Mouse (Mus musculus): ENCODE data around the gene Fras1.

The Fras1 gene

DNA sequence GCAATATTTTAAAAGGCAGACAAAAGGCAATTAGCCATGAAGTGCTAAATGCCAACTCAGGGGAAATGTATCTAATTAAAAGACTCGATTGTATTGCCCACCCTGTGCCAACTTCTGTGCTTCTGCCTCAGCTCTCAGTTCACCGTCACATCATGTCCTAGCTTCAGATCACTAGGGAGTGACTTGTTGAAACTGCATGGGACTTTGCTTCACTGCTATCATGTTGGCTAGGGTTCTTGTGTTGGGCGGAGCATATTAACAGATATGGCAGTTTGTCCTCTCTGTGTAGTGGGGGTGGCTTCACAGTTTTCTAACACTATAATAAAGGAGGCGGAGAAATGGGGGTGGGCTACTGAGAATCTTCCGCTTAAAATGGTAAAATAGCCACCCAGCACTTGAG lies 172.2 kb downstream of the Fras1 start:
- in situ Hi-C loops (cut with MboI; ENCODE audit: unreplicated experiment in 2 of 2): no loop called here

DNA sequence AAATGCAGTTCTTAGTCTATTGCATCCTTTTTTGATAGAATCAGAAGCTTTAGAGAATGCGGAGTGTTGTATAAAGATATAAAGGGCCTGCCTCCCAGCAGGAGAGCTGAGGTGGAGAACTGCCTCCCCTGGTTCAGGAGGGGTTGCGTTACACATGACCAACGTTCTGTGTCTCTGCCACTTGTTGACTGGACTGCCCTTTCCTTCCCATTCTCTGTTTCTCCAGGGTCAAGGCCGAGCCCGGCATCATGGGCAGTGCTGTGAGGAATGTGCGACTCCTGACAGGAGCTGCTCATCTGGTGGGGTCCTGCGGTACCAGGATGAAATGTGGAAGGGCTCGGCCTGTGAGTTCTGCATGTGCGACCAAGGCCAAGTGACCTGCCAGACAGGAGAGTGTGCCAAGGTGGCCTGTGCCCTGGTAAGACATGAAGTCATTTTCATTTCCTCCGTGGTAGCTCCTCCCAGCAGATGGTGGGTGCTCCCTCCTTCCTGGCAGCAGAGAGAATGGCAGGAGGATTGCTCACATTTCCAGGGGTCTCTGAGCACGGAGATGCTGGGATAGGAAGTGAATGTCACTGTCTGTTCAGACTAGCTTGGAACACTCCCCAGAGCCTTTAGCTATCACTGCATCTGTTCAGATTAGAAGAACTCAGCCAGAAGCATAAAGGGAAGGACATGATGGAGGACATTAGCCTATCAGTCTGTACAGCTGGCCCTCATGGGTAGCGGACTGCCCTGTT lies 181.4 kb downstream of the Fras1 start:
- in situ Hi-C loops (cut with MboI; ENCODE audit: unreplicated experiment in 2 of 2): no loop called here

DNA sequence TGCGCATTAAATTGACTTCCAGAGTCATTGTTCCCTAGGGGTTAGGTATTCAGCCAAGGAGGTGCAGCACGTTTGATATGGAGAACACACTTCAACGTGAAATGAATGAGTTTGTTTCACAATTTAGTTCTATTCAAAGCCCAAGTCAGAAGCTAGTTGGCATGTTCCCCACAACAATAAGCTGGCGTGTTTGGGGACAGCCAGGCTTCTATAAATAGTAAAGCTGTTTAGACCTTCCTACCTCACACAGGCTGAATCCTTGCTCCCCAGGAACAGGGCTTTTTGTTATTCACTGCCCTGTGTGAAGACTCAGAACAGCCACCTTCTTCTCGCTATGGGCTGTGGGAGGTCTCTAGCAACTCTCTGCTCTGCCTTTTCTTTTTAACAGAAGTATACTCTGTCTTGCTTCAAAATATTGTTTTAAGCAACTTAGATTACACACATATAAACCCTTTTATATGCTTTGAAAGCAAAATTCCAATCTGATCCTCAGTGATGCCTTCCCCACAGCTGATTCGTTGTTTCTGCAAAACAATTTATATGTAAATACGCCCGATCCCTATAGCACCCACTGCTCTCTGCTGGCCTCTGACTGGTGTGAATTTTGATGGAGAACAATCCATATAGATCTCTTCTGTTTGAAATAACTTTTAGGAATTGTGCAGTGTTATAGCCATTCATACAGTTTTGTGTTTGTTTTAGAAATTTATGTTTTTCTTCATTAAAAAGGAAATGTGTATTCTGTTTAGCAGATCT lies 184.5 kb downstream of the Fras1 start:
- in situ Hi-C loops (cut with MboI; ENCODE audit: unreplicated experiment in 2 of 2): no loop called here

DNA sequence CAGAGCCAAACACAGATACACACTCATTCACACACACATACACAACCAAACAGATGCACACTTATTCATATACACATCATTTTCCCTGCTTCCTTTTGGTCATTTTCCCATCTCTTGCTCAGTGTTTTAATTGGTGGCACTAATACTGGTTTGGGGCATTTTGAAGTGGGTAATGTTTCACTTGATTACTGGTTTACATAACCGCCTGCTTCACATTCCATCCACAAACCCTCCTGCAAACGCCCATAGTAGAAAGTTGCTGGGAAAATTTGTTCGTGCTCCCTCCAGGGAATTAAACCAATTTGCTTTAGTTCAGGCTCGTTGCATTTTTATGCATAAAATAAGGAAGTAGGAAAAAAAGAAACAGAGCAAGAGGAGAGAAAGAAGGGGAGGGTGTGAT lies 200.8 kb downstream of the Fras1 start:
- in situ Hi-C loops (cut with MboI; ENCODE audit: unreplicated experiment in 2 of 2): no loop called here

DNA sequence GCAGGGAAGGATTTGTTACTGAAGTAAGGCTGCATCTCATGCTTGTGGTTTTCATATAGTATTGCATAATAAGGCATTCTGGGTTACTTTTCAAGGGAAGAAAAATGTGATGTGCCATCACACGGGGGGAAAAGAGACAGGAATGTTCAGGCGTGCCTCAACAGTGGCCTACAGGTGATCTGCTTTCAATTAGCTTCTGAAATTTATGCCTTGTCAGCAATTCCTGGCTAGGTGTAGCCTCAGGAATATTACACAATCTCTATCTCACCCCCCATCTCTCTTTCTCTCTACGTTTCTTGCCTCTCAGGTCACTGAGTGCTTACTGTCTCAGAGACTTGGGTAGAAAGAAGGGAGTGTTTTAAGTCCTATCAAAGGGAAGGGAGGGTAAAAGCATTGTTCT lies 204.9 kb downstream of the Fras1 start:
- in situ Hi-C loops (cut with MboI; ENCODE audit: unreplicated experiment in 2 of 2): no loop called here

DNA sequence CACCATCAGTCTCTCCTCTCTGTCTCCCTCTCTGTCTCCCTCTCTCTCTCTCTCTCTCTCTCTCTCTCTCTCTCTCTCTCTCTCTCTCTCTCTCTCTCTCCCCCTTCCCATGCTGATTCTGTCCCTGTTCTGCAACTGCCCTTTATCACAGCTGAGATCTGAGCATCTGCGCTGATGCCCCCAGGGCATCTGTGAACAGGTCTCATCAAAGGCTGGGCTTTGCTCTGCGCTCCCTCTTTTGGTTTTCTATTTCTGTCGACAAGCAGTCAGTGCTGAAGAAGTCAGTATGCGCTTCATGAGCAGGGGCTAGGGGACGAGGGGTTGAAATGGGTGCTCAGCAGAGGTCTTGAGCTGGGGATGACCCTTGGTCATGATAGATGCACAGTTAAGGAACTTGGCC lies 206.2 kb downstream of the Fras1 start:
- in situ Hi-C loops (cut with MboI; ENCODE audit: unreplicated experiment in 2 of 2): no loop called here

DNA sequence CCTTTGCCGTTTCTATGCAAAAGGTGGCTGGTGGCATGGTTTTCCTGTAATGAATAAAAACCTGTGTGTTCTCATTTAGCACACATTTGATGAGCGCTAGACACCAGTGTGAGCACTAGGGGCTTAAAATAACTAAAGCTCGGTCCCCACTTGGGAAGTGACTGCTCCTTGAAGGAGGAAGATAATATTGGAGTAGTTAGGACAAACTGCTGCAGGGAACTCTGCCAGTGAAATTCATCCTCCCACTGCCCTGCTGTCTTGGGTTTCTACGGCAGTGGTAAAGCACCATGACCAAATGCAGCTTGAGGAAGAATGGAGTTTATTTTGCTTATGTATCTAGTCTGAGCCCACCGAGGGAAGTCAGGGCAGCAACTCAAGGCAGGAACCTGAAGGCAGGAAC lies 211.0 kb downstream of the Fras1 start:
- in situ Hi-C loops (cut with MboI; ENCODE audit: unreplicated experiment in 2 of 2): no loop called here

DNA sequence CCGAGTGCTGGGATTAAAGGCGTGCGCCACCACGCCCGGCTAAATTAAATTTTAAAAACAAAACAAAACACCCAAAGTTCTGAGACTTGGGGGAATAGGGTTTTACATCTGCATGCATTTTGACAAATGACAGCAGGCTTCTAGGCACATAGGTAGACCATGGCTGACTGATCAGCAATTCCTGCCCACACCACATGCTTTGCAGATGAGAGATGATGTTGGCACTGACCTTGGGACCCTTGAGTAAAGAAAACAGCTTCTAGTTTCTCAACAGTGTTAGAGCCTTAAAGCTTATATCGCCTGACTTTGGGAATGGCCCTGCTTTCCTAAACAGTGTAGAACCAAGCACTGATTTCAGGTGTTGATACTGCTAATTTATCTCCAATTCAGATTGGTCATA lies 216.9 kb downstream of the Fras1 start:
- in situ Hi-C loops (cut with MboI; ENCODE audit: unreplicated experiment in 2 of 2): no loop called here

DNA sequence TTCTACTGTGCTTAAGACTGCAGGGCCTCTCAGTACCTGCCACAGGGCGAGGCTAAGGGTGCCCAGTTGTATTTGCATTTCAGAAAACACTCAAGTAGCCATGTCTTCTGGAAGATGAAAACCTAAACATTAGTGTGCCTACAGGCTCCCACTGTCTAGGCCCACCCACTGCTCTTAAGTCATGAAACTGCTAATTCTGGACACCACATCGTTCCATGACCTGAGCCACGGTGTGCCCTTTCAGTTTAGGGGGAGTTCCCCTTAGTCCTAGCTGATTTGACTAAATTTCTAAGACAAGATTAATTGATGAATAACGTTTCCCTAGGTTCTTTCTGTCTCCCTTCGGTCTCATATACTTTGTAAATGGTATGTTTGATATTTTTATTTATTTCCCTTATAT lies 222.0 kb downstream of the Fras1 start:
- in situ Hi-C loops (cut with MboI; ENCODE audit: unreplicated experiment in 2 of 2): no loop called here

DNA sequence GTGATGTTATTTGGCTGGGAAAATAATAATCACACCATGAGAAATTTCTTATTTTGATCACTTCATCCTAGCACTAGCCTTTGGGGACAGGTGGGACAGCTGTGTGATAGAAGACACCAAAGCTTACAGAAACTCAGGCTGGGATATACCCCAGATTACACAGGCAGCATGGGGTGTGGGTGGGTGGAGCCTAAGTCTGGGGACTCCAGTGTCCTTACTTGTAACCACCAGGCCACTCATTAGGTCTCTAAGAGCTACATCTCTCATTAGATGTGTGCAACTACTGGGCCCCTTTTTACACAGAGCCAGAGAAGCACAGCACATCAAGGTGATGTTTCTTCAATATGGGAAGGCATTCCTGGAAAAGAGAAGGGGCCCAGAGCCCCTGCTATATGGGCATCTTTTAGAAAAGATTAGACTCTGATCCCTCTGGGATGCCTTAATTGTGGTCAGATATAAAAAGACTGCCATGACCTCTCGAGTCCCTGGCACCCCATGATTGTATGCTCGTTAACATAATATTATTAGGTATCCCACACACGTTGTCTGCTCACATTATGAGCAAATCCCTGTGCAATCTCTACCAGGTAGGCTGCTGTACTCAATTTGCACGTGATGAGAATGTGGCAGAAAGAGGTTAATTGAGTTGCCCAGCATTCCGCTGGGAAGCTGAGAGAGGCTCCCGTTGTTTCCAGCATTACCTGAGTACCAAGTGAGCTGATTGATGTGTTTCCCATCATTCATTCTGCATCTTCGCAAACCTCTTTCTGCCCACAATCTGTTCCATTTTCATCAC lies 230.4 kb downstream of the Fras1 start:
- in situ Hi-C loops (cut with MboI; ENCODE audit: unreplicated experiment in 2 of 2): no loop called here

DNA sequence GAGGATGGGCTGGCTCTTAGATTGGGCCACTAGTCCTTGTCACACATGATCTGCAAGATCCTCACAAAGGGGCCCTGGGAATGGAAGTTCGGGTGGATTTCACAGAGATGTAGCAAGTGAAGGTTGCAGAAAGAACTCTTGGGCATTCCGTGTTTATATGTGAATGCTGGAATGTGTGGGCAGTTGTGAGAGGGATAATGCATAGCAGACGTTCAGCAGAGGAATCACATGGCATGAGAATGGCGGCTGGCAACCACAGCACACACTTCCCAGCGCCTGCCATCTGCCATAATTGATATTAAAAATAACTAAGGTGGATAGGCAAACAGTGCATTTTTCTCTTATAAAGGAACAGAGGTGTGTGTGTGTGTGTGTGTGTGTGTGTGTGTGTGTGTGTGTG lies 234.3 kb downstream of the Fras1 start:
- in situ Hi-C loops (cut with MboI; ENCODE audit: unreplicated experiment in 2 of 2): no loop called here

DNA sequence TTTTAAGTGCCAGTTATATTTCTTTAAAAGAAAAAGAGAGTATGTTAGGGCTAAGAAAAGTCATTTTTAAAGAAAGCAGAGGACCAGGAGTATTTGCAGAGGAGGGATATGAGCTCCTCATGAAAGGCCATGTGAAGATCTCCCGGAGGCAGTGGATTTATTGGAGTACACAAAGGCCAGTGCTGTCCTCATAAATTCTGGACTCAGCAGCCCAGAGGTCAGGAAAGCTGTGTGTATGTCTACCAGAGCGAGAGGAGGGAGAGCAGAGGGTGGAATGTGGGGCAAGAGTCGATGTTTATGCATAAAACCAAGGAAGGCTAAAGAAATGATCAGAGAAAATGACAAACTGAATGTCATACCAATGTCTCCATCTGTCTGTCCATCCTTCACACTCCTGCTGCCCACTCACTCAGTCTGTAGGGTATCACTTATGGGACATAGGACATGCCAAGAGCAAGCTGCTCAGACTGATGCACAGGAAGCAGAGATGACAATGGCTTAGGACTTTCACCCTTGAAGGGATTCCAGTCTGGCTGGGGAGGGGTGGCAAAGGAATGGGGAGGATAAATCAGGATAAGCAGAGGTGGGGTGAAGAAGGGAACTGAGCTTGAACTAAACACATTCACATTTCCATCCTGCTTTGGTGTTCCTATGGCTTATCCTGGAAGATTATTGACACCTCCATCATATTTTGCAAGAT lies 235.0 kb downstream of the Fras1 start:
- in situ Hi-C loops (cut with MboI; ENCODE audit: unreplicated experiment in 2 of 2): no loop called here

DNA sequence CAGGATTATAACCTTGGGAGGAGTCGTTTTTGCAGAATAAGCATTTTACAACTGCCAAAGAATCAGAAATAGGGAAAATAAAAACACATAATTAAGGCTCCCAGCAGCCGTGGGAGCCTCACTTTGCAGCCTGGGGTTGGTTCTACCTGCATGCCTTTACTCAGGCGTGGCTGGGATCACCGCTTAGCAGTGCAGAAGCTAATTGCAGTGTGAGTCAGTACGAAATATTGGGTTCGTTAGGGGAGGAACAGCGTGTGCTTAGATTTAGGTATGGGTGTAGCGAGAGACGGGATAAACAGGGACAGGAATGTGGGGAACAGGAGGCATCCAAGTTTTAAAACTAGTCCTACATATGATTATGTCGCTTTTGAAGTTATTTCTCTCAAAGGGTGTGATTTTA lies 238.3 kb downstream of the Fras1 start:
- in situ Hi-C loops (cut with MboI; ENCODE audit: unreplicated experiment in 2 of 2): no loop called here

DNA sequence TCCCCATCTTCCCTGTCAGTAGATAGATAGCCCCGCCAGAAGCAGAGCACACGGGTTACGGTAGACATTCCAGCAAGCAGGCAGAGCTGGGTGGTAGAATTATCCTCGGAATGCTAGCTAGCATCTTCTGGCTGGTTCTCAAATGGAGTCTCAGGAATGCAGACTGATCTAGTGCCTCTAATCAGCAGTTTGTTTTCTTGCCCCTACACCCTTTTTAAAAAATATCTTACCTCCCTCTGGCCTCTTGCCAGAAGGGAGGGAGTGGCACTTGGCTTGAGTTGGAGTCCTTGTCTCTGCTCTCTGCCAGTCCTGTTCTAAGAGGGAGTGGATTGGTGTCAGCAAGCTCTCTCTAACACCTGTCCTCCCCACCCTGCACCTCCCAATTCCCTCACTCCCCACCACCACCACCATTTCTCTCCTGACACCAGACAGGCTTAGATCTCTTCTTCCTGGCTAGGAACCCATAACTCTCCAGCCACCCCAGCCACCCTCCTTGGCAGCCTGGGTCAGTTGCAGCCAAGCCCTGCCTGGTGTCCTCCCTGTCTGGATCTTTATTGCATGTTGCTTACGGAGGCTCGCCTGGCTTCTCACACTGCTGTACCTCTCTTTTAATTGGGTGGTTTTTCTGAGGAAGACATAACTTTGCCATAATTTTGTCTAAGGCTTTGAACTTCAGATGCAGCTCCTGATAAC lies 243.3 kb downstream of the Fras1 start:
- in situ Hi-C loops (cut with MboI; ENCODE audit: unreplicated experiment in 2 of 2): no loop called here

DNA sequence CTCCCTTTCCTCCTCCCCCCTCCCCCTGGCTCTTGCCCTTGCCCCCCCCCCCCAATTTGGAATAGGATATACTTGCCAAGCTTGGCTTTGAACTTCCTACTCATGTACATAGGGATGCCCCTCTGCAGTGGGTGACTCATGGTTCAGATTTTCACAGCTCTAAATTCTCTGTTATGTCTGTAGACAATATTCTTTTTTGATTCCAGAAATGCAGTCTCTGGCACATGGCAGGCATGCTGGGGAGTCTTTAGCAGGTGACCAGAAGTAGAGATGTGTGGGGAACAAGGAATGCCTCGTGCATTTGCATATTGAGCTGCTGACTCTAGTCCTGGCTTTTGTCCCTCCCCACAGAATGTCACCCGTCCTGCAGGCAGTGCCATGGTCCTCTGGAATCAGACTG lies 244.3 kb downstream of the Fras1 start:
- in situ Hi-C loops (cut with MboI; ENCODE audit: unreplicated experiment in 2 of 2): no loop called here

DNA sequence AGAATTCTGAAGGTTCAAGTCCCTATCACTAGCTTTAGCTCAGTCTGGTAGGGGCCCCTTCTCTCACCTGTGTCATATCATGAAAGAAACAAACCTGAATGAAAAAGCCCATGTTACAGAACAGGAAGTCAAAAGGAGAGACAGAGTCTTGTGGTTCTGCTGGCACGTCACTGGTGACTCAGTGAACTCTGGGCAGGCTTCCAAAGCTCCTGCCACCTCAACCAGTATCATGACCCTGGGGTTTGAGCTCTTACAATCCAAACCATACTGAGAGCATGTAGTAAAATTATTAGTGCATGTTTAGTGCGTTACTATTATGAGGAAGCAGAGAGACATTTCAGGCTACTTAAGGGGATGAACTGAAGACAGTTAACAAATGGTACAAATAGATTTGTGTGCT lies 246.5 kb downstream of the Fras1 start:
- in situ Hi-C loops (cut with MboI; ENCODE audit: unreplicated experiment in 2 of 2): no loop called here

DNA sequence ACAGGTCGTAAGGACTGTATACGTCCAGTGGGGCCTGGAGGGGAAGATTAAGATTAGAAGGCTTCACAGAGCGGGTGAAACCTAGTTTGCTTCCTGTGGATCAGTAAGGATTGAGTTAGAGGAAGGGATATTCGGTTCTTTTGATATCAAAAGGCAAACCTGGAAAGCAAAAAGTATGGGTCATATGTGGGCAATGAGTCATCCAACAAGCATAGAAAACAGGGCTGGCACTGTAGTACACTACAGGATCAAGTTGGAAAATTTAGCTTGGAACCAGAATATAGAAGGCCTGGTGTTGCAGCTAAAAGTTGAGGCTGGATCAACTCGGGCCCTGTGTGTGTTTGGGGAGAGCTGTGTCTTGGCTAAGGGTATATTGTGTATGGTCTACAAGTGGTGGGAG lies 246.9 kb downstream of the Fras1 start:
- in situ Hi-C loops (cut with MboI; ENCODE audit: unreplicated experiment in 2 of 2): no loop called here

DNA sequence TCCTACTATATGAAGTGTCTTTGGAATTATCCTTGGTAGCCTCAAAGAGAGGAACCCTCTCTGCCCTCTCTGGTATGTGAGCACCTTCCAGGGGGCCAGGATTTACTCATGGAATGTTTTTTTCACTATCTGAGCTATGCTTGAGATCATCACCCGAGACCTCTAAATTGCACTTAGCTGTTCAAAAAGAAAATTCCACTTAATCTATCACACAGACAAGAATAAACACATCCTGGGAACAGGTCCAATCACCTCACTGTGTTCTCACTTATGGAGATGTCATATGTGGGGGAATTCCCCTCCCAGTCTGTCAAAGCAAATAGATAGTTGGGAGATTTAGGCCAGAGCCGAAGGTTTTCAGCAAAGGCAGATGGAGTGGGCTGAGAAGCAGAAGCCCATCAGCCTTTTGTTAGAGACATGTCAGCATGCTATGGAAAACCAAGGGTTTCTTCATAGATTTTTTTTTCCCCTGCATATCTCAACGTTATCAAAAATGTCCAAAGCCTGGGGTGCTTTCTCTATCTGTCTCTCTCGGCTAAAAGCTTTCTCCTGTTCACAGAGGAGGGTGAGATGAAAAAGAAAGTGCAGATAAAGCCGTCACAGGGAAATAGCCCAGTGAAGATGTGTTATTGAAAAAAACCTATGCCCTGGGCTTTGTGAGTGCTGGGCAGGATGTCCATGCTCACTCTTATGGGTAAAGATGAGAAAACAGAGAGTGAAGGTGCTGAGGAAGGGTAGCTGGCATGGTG lies 249.0 kb downstream of the Fras1 start:
- in situ Hi-C loops (cut with MboI; ENCODE audit: unreplicated experiment in 2 of 2): no loop called here

DNA sequence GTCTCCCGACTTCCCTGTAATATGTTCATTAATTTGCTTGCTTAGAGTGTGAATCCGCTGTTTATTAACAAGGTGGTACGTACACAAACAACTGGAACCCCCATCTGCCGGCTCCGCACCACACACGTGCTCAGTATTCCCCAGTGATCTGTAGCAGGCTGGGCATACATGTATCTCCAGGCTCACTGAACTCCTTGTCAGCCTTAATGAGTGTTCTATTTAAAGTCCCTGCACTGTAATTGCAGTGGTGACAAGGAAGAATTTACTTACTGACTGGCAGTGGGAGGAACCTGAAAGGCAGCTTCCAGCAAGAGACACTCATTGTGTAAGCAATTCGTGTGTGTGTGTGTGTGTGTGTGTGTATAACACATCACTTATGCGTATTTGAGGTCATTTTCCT lies 256.1 kb downstream of the Fras1 start:
- in situ Hi-C loops (cut with MboI; ENCODE audit: unreplicated experiment in 2 of 2): no loop called here

Data from v-Abl transformed pro-B cells (cell line).